Comparison of ENCODE assay signal across 18 mouse cellular contexts in genomic region chr13:103386948-103387347, GRCm38 (mm10). TPM values are rescaled to one million over a fixed set of nuclear protein-coding genes. Genes with fewer than 3 reads are reported as not detected.
DNase-seq lines count a peak whose midpoint lies in the region.
"Had no signal": no experiment of that assay in that cellular context is flagged by ENCODE, and none has a peak within 500 bp of the region (broad histone marks: within the 10 kb centered on the region; RNA-seq: fewer than 3 reads in every experiment).

No protein-coding gene starts in this region.

- peak; percentile 14 for DNase-seq in gastrocnemius, adult 18-20 months (ENCODE audit: low spot score)
- DNase-seq in gastrocnemius, postnatal 10 days: no peak
- peak; percentile 61 for DNase-seq in Muller cell, postnatal 12 days (ENCODE audit: inconsistent ontology term)
- peak; percentile 68 for DNase-seq in adrenal gland, postnatal 14 days
- peak; percentile 40 for DNase-seq in fibroblast of lung, adult 2 months (ENCODE audit: low read depth)
- DNase-seq in left cerebral cortex, adult 18-20 months (ENCODE audit: low spot score in 2 of 2): no peak
- no peak for DNase-seq in c-Kit-positive CD71-positive TER-119-positive erythroid progenitor cells, embryonic 14.5 days (ENCODE audit: low spot score)
- DNase-seq in retina, postnatal 1 day: no peak
- DNase-seq: cerebellum, adult 18-20 months; cerebellum, postnatal 14 days; heart, postnatal 14 days; kidney, postnatal 36 days; layer of hippocampus, adult 9-11 months; liver; lung, postnatal 36 days; midbrain, embryonic 14.5 days; right cerebral cortex, postnatal 4 days; thymus, postnatal 14 days had no signal

RNA-seq across cellular contexts. Expression of gene Mast4, which starts 52.7 kb away (rescaled TPM):
- 10 to 100 TPM; 55.0 to 55.1 TPM for total RNA-seq in gastrocnemius, adult 18-20 months (2021)
- 10 to 100 TPM; 33.1 to 46.3 TPM for total RNA-seq in gastrocnemius, postnatal 10 days (2021)
- total RNA-seq in adrenal gland, postnatal 14 days (2021): 60.8 and 61.5 TPM in 2 replicates
- 10 to 100 TPM; 49.8 to 50.2 TPM for total RNA-seq in left cerebral cortex, adult 18-20 months (2021)

Comparison
In these comparisons a context has a peak if more than half of its experiments do, and no peak if none do; other contexts are left out.
1. DNase-seq: peak in gastrocnemius, adult 18-20 months (single experiment), Muller cell, postnatal 12 days (single experiment), adrenal gland, postnatal 14 days (single experiment) and fibroblast of lung, adult 2 months (single experiment); none in gastrocnemius, postnatal 10 days (single experiment), left cerebral cortex, adult 18-20 months (0 of 2), c-Kit-positive CD71-positive TER-119-positive erythroid progenitor cells, embryonic 14.5 days (single experiment) and retina, postnatal 1 day (single experiment).